Mouse (Mus musculus): ENCODE measurements at regions not wholly inside any gene's neighbourhood (a gene's known extent, or its start where the extent isn't known, plus 50 kb on each side); places are given as distances from the start of the nearest gene placed in this dataset.

DNA sequence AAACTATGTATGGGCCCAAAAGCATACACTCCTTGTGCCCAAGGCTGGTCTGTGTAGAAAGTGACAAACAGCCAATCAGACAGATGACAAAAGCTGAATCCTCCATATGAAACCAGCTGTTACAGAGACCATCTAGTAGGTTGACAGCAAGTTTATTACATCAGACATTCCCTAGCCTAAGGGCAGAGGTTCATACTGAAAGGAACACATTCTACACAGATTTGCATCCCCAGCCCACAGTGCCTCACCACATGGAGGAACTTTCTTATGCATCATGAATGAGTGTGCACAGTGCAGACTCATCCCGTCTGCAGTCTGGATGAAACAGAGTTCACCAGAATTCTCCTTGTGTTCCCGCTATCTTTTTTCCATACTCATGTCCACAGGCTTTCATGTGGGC is 423.3 kb downstream of the Rapgef2 start:
- TF ChIP-seq CTCF (IDR thresholded peaks at IDR 0.05; ENCODE audit: low read depth) (no peak), EP300 (IDR thresholded peaks at IDR 0.05; ENCODE audit: low read depth) (no peak)

Measured in liver, embryonic 14.5 days (tissue).